Mouse (Mus musculus): ENCODE data around the gene Agmat.
A peak's percentile ranks its signal among the peaks of the same experiment; 100 is the strongest.

Agmat gene

DNA sequence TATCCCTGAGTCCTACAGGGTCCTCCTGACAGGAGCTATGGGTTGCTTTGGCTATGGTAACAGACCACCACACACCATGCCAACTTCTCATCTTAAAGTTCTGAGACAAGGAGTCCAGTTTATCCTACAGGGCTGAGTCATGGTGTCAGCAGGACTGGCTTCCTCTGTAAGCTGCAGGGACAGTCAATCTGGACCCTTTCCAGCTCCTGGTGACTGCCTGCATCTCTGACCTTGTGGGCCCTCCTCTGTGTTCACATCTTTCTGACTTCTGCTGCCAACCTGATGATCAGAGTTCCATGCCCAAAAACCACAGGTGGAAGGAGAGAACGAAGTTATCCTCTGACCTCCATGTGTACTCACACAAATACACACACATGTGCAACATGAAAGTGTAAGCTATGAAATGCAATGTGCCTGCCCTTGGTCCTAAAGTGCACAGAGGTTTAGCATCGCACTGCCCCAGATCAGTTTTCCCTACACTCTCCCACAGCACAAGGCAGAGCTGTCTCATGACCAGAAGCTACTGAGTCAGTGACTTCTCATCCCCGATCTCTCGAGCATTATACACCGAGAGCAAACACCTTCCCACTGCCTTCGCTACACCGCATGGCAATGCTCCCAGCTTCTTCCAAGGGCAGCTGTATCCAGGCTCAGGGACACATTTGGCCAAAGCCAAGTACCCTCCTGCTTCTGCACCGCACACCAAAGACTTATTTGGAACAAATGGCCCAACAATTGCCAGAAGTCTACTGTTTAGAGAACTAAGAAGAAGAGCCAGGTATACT, 34.9 kb downstream of the Agmat start:
- DNase-seq = no peak

DNA sequence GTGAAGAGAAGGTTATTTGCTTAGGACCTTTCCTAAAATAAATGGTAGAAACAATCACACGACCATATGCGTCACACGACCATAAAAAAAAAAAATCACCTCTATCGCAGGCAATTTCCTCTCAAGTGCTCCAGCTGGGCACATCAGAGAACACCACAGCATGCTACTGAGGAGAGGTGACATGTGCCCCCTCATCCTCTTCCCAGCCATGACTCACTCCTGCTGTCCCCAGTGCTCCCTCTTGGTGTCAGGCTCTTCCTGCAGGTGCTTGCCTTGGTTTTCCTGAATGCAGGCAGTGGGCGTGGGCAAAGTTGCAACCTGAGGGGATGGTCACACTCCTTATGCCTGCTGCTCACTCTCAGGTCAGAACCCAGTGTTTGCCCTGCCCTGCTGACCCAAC, 38.4 kb downstream of the Agmat start:
- no peak for DNase-seq

DNA sequence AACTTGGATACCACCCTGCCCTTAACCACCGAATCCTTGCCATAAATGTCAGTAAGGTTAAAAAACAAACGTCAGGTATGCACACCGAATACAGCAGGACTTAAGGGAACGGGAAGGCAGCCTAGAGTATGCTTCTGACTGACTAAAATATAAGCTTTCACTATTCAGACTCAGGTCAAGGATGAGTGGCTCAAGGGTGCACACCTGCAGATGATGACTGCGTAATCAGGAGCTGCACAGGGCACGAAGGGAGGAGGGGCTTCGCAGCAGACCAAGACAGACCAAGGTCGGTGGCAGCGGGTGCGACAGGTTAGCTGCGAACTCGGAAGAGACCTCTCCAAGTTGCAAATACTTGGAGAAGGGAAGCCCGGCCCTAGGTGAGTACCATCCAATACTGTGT, 39.7 kb downstream of the Agmat start:
- DNase-seq = no peak

DNA sequence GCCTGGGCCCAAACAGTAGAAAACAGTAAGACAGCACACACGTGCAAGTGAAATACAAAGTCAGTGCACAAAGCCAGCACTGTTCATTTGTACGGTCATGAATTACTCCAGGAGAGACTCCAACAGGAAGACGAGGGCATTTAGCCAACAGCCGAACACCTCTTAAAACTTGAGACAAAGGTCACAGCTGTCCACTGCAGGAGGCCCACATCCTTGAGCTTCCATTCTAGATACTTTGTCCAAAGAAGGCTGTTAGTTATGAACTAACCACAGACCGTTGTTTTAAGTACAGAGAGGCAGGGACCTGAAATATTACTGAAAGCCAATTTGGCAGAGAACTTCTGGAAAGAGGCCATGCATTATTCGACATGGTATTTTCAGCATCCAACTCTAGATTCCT, 40.6 kb downstream of the Agmat start:
- DNase-seq = peak; percentile 61

DNA sequence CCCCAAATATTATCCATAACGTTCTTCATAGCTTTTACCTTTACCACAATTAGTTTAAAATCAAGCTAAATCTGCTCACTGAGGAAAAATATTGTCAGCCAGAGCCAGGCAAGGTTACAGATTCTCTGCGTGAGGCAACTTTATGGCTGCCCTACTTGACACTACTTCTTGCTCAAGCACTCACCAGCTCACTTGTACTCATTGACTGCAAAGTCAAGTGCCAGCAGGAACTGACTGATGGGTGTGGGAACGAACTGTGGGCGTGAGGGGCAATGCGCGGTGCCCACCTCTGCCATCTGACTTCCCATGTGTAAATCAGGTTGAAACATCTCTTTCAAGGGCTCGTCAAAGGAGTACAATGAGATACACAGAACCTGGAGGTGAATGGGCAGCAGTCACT, 41.0 kb downstream of the Agmat start:
- no peak for DNase-seq

DNA sequence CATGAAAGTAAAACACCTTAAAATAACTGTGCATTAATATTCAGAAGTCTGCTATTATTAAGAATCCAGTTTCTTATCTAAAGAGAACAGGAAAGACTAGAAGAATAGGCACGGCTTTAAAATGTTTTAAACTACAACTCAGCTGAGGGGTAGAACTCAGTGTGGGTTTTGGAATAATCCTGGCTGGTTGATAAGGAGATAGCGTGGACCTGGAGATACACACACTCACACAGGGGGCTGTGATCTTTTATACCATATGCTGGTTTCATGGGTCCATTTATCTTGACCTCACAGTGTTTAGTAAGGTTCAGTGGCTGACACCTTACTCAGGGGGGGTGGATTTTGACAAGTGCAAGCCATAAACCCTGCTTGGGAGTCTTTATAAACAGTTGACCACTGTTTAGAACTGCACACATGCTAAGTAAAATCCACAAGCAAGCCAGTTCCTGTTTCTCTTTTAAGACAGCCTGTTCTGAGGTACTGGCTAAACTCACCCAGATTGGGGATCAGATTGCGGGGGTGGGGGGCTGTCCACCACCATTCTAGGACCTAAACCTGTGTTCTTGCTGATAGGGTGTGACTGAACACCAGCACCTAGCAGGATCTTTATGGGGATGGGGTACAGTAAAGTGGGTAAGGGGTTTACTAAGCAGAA, 43.2 kb downstream of the Agmat start:
- DNase-seq = no peak

DNA sequence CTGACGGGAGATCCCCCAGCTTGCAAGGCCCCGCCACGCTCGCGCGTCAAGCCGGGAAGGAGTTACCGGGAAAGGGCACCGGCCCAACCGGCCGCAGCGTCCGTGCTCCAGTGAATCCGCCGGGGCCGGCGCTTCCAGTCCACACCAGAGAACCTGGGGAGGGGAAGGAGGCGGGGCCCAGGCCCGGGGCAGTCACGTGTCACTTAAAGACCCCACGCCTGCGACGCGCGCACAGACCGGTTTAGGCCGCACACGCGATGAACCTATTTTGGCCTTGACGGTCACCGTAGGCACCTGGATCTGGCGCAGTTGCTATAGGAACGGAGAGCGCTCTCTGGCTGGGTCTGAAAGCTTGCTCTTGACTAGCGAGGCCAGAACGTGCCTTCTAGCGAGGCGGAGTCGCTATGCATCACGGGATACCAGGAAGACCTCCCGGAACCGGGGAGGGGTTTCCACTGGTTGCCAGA, 44.1 kb downstream of the Agmat start, which contains the start of gene Dnajc16:
Gene Dnajc16 (minus strand): TSS at position 408 of the 467 bp plus-strand sequence.
- peak; percentile 98 for DNase-seq

DNA sequence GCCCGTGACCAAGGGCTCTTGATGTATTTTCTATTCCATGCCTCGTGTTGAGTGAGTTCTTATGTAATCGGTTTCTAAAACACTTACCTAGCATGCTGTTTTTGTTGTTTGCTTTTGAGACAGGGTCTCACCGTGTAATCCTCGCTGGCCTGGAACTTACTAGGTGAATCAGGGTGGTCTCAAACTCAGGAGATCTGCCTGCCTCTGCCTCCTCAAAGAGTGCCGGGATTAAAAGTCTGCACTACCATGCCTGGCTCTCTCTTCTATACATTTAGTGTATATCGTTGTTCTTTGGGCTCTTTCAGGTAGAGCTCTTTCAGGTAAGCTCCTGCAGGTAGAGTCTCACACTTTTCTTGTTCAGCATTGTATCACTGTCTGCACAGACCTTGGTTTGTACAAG, 45.0 kb downstream of the Agmat start:
- DNase-seq = no peak

DNA sequence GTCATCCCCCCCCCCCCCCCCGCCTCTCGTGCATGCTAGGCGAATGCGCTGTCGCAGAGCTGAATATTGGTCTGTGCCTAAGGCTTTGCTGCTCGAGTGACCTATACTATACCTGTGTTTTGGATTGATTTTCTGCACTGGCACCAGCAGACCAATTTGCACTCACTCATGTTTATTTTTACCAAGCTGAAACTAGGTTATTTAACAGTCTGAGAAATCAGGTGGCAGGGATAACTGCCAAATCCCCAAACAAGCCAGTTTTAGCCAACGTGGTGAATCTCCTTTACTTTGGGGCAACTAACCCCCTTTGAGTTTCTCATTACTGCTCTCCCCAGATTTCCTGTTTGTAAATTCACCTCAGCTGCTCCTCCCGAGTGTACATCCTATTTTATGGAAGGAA, 45.5 kb downstream of the Agmat start:
- no peak for DNase-seq

DNA sequence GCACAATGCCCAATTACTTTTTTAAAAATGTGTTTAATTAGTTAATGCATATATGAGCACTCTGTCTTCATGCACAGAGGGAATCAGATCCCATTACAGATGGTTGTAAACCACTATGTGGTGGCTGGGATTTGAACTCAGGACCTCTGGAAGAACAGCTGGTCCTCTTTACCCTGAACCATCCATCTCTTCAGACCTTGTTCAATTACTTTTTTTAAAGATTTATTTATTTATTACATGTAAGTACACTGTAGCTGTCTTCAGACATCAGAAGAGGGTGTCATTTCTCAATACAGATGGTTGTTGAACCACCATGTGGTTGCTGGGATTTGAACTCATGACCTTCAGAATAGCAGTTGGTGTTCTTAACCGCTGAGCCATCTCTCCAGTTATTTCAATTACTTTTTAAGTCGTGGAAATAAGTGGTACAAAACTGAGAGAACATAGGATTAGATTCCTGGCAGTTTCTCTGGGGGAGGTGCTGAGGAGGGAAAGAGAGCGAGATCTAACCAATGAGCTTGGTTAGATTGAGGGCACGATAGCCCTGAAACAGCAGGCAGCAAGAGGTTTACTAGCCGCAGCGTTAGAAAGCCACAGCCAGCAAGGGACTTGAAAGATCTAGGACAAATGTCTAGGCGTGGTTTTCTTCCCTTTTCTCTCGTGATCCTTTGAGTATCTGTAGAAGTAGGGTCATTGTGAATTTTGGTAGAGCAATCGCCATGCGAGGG, 46.2 kb downstream of the Agmat start:
- no peak for DNase-seq

DNA sequence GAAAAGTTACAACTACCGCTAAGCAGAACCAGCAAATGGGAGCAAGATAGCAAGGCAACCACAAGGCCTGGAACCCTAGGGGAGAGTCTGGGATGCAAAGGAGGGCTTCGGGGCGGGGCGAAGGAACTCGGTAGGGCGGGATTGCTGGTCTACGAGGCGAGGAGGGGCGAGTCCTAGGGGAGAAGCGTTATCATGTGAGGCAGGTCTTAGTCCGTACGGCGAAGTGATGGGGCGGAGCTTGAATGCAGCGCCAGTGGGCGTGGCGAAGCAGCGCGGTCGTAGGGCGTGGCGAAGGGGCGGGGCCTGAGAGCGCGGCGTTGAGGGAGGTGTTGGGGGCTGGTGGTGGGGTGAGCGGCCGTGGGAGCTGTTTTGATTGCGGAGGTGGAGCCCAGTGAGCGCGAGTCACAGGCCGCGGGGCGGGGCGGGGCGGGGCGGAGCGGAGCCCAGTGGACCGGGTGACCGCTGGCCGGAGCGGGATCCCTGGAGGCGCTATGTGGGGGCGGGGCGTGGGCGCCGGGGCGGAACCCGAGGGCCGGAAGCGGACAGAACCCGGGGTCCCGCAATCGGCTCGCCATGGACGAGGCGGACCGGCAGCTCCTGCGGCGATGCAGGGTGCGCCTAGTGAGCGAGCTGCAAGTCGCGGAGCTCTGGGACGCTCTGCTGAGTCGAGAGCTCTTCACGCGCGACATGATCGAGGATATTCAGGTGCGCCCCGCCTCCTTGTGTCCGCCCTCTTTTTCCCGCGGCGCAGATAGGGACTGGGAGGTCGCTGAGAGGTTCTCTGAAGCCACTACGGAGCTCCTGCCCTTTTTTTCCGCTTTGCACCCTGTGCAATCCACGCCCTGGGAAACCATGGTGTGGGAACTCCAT, 47.0 kb downstream of the Agmat start, which contains the start of gene Casp9:
Gene Casp9 (plus strand): TSS at position 331 of the 870 bp plus-strand sequence.
- peak; percentile 99 for DNase-seq

DNA sequence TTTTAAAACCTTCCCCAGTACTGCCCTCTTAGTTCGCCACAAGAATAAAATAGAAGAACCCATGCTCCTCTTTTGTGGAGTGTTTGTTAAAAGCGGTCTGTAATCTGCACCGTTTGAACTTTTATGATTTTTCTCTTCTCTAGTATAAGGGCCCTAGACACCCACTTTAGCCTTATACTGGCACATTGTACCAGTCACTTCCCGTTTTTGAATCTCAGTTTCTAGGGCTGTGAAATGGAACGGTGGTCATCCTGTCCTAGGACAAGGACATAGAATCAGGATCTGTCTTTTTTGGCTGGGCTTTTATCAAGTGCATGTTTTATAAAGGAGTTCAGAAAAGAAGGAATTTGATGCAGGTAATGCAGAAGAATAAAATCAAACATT, 47.7 kb downstream of the Agmat start:
- no peak for DNase-seq

DNA sequence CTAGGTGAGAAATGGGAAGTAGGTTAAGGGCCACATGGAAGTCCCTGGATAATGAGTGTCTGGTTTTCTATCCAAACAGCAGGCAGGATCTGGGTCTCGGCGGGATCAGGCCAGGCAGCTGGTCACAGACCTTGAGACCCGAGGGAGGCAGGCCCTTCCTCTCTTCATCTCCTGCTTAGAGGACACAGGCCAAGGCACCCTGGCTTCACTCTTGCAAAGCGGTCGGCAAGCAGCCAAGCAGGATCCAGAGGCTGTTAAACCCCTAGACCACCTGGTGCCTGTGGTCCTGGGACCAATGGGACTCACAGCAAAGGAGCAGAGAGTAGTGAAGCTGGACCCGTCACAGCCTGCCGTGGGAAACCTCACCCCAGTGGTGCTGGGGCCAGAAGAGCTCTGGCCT, 49.9 kb downstream of the Agmat start:
- DNase-seq = peak; percentile 24

DNA sequence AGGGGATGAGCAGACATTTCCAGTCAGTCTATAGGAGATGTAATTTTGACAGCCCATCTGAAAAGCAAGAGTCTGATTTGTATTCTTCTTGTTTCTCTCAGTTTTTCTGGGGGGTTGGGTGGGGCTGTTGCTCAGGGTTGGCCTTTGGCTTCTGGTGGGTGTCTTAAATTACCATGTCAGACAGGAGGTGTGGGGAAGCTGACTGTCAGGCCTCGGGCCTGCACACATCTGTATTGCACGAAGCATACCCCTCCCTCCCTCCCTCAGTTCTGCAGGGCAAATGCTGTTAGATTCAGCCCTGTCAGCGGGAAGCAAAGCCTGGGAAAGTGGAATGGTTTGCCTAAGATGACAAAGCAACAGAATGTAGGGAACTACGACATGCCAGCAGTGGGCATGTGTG, 50.5 kb downstream of the Agmat start:
- no peak for DNase-seq

DNA sequence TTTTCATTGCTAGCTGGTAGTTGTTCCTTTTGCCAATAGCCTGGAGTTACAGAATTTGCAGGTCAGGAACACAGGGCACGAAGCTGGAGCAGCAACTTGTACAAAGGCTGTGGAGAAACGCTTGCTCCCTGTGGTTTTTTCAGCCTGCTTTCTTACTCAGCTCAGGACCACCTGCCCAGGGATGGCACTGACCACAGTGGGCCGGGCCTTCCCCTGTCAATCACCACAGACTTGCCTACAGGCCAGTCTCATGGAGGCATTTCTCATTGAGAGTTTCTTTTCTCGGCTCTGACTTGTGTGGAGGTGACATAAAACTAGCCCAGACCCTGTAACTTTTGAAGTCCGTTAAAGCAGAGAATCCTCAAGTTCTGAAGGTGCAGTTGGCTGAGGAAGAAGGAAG, 51.1 kb downstream of the Agmat start:
- no peak for DNase-seq

DNA sequence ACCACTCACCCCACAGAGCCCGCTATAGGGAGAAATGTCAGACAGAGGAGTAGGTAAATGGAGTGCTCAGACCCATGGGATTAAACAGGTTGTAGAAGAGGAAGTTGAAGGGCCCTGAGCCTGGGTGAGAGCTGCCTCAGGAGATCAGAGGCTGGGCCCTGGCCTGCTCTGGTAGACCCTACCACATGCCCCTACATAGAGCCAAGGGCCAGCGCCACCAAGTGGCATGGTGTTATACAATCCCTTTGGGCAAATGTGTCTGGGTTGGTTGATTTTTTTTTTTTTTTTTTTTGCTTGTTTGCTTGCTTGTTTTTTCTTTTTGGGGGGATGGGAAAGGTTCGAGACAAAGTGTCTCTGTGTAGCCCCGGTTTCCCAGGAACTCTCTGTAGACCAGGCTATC, 57.6 kb downstream of the Agmat start:
- no peak for DNase-seq

DNA sequence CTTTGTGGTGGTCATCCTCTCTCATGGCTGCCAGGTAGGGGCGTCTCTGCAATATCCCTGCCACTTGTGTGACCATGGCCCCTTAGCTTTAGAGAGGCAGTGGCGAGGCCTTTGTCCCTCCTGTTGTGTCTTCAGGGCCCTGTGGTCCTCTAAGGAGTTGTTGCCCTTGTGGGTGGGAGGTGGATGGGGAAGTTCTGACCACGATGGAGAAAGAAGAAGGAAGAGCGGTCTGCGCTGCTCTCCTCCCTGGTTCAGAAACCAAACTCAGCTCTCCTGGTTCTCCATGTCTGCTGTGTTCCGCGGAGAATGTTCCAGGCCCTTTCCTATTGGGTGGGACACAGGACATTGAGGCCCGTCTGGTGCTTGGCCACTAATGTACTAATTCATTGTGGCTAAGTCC, 59.4 kb downstream of the Agmat start:
- no peak for DNase-seq
